Mouse (Mus musculus) forebrain, postnatal 0 days (tissue): Measurements from ENCODE around the gene Pfkfb3. TPM values are rescaled to one million over a fixed set of nuclear protein-coding genes. Genes with fewer than 3 reads are reported as not detected.

Experiments used
- ATAC-seq: fragments of 200-750 bp; cut with Nextera tagmentation; 2 replicates; pipeline ENCODE4 v1.8.0; 2017; ENCODE audit warnings: mild to moderate bottlenecking, moderate library complexity
- DNase-seq: peaks from one replicate; pipeline ENCODE4 v3.0.0-alpha.2; 2015
- H3K27ac ChIP-seq: fragments of 300-500 bp; sonication (generic); 2 replicates; pipeline ENCODE4 v1.5.1; 2014; ENCODE audit warnings: low read depth, mild to moderate bottlenecking, antibody characterized with exemption, low read length, moderate library complexity, mixed read lengths
- H3K27me3 ChIP-seq: fragments of 300-500 bp; sonication (generic); 2 replicates; pipeline ENCODE4 v1.6.1; 2014; ENCODE audit warnings: mild to moderate bottlenecking, low read length, mixed read lengths; ENCODE audit not compliant: insufficient read depth
- H3K36me3 ChIP-seq: fragments of 300-500 bp; sonication (generic); 2 replicates; pipeline ENCODE4 v1.6.1; 2014; ENCODE audit warnings: mild to moderate bottlenecking, moderate library complexity; ENCODE audit not compliant: insufficient read depth
- H3K4me1 ChIP-seq: fragments of 300-500 bp; sonication (generic); 2 replicates; pipeline ENCODE4 v1.6.1; 2014; ENCODE audit warnings: antibody characterized with exemption; ENCODE audit not compliant: insufficient read depth
- H3K4me2 ChIP-seq: fragments of 300-500 bp; sonication (generic); 2 replicates; pipeline ENCODE4 v1.6.1; 2014; ENCODE audit warnings: low read depth, mild to moderate bottlenecking, moderate library complexity
- H3K4me3 ChIP-seq: fragments of 300-500 bp; sonication (generic); 2 replicates; pipeline ENCODE4 v1.5.1; 2014; ENCODE audit warnings: low read depth, low read length, mixed read lengths
- H3K9ac ChIP-seq: fragments of 300-500 bp; sonication (generic); 2 replicates; pipeline ENCODE4 v1.6.1; 2014; ENCODE audit warnings: mild to moderate bottlenecking
- H3K9me3 ChIP-seq: fragments of 300-500 bp; sonication (generic); 2 replicates; pipeline ENCODE4 v1.6.1; 2016; ENCODE audit warnings: low read length
- CTCF ChIP-seq: sonication (generic); IDR thresholded peaks from 2 replicates; pipeline ENCODE4 v1.5.1; 2016; ENCODE audit warnings: antibody characterized with exemption, control low read depth, low read depth
- WGBS: fragments of 180-500 bp; shearing (Covaris S2); extraction: QIAGEN DNeasy Blood & Tissue Kit; methylation state at CpG from one replicate; pipeline ENCODE4 v1.1.7; 2014; 5-methylcytosine and 5-hydroxymethylcytosine counted together
- polyA plus RNA-seq: library from polyadenylated mRNA; unstranded; fragments of >200 nt; fragmentation: Nextera tagmentation; extraction: Ambion mirVana; gene quantifications from 2 replicates; pipeline ENCODE4 v1.2.1, GENCODE M21; 2015
- total RNA-seq: library from RNA; depleted of rRNA; stranded (reverse); fragments of >200 nt; gene quantifications from 2 replicates; pipeline ENCODE4 v1.2.3, GENCODE M21; 2014

The Pfkfb3 gene
- total and polyA plus RNA-seq, 2 experiments from 2014 or later = 22.5 to 28.9 TPM

- H3K4me1 ChIP-seq = peaks cover 21% of the 10 kb centered on the region
- no peak overlapping the region for H3K9ac ChIP-seq
- TF ChIP-seq CTCF = no peak
- no peak overlapping the region for H3K4me2 ChIP-seq
- peak; percentile 63 for DNase-seq
- no peak overlapping the region for H3K4me3 ChIP-seq
- H3K9me3 ChIP-seq = no peaks in the 10 kb centered on the region
- 36% methylated on average over 7 of the region's 7 CpGs for WGBS
- no peak overlapping the region for H3K27ac ChIP-seq
- no peaks in the 10 kb centered on the region for H3K27me3 ChIP-seq
- peak; percentile 77 for ATAC-seq
- peaks cover 38% of the 10 kb centered on the region for H3K36me3 ChIP-seq
These were observed 59.0 kb downstream of the Pfkfb3 start for GRCm38 (mm10) chr2:11494841-11495255.

DNA sequence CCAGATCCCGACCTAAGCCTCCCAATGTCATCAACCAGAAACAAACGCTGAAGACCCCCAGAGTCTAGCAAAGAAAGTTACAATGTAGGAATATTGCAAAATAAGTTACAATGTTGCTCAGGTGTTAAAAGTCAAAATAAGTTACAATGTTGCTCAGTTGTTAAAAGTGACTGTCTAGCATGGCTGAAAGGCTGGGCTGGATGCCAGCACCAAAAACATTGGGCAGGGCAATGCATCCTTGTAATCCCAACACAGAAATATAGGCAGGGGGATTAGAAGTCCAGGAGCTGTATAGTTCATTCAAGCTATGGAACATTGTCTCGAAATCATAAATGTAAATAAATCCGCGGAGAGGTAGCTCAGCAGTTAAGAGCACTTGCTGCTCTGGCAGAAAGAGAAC, 61.0 kb downstream of the Pfkfb3 start:
- H3K4me3 ChIP-seq = no peak overlapping the region
- H3K27ac ChIP-seq = no peak overlapping the region
- peaks cover 56% of the 10 kb centered on the region for H3K36me3 ChIP-seq
- H3K27me3 ChIP-seq = no peaks in the 10 kb centered on the region
- 94% methylated on average over 5 of the region's 5 CpGs for whole genome bisulfite sequencing
- TF ChIP-seq CTCF = no peak
- 0 out of 2 replicates have a peak, but pooled peaks cover 15% of the 10 kb centered on the region for H3K4me1 ChIP-seq
- DNase-seq (no peak), ATAC-seq (no peak)
- H3K4me2 ChIP-seq = no peak overlapping the region
- H3K9me3 ChIP-seq = no peaks in the 10 kb centered on the region
- no peak overlapping the region for H3K9ac ChIP-seq

- DNase-seq (no peak), ATAC-seq (peak; percentile 32; the same call in 1 of the 2 replicates)
- no peak overlapping the region for H3K4me3 ChIP-seq
- no peaks in the 10 kb centered on the region for H3K9me3 ChIP-seq
- H3K36me3 ChIP-seq = peaks cover 67% of the 10 kb centered on the region
- no peak for TF ChIP-seq CTCF
- WGBS = 37% methylated on average over 3 of the region's 3 CpGs
- H3K9ac ChIP-seq = no peak overlapping the region
- no peak overlapping the region for H3K27ac ChIP-seq
- no peak overlapping the region for H3K4me2 ChIP-seq
- 0 out of 2 replicates have a peak, but pooled peaks cover 6% of the 10 kb centered on the region for H3K4me1 ChIP-seq
- H3K27me3 ChIP-seq = no peaks in the 10 kb centered on the region
These were observed 62.4 kb downstream of the Pfkfb3 start for GRCm38 (mm10) chr2:11491471-11491870.

- no peaks in the 10 kb centered on the region for H3K27me3 ChIP-seq
- no peaks in the 10 kb centered on the region for H3K9me3 ChIP-seq
- no peak for DNase-seq
- H3K4me1 ChIP-seq = 0 out of 2 replicates have a peak, but pooled peaks cover 6% of the 10 kb centered on the region
- 92% methylated on average over 4 of the region's 4 CpGs for WGBS
- H3K9ac ChIP-seq = no peak overlapping the region
- no peak overlapping the region for H3K4me2 ChIP-seq
- H3K27ac ChIP-seq = no peak overlapping the region
- TF ChIP-seq CTCF = no peak
- H3K4me3 ChIP-seq = no peak overlapping the region
- no peak for ATAC-seq
- H3K36me3 ChIP-seq = peaks cover 76% of the 10 kb centered on the region
These were observed 63.3 kb downstream of the Pfkfb3 start for GRCm38 (mm10) chr2:11490554-11490953.

- Histone ChIP-seq H3K4me3 (no peak overlapping the region), H3K27ac (no peak overlapping the region), H3K36me3 (peaks cover 95% of the 10 kb centered on the region), H3K9me3 (no peaks in the 10 kb centered on the region), H3K27me3 (no peaks in the 10 kb centered on the region), H3K4me1 (no peaks in the 10 kb centered on the region), H3K4me2 (no peak overlapping the region), H3K9ac (no peak overlapping the region)
- no peak for TF ChIP-seq CTCF
- no peak for ATAC-seq
- no peak for DNase-seq
- WGBS = 90% methylated on average over 4 of the region's 4 CpGs
These were observed 70.7 kb downstream of the Pfkfb3 start for GRCm38 (mm10) chr2:11483226-11483625.

DNA sequence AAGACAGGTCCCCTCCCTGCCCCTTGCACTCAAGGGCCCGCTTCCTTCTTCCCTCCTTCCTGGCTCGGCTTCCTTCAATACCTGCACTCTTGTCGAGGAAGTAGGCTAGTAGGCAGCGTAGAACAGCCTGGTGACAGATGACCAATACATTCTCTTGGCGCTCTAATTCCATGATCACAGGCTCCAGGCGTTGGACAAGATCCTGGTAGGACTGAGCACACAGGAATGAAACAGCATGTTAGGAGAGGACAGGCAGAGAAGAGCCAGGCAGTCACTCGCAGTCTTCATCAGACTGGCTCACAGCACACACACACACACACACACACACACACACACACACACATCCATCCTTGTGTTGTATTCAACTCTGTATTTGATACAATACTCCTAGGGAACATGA, 71.5 kb downstream of the Pfkfb3 start:
- H3K4me2 ChIP-seq = no peak overlapping the region
- peaks cover 95% of the 10 kb centered on the region for H3K36me3 ChIP-seq
- no peak overlapping the region for H3K4me3 ChIP-seq
- ATAC-seq = no peak
- H3K9me3 ChIP-seq = no peaks in the 10 kb centered on the region
- no peak for TF ChIP-seq CTCF
- WGBS = 88% methylated on average over 7 of the region's 7 CpGs
- no peaks in the 10 kb centered on the region for H3K27me3 ChIP-seq
- H3K27ac ChIP-seq = no peak overlapping the region
- no peak overlapping the region for H3K9ac ChIP-seq
- DNase-seq = no peak
- no peaks in the 10 kb centered on the region for H3K4me1 ChIP-seq

GRCm38 (mm10) chr2:11478960-11479359, 74.9 kb downstream of the Pfkfb3 start:
- H3K9me3 ChIP-seq = no peaks in the 10 kb centered on the region
- H3K4me2 ChIP-seq = no peak overlapping the region
- TF ChIP-seq CTCF = no peak
- no peak for ATAC-seq
- DNase-seq = no peak
- H3K4me3 ChIP-seq = no peak overlapping the region
- H3K4me1 ChIP-seq = no peaks in the 10 kb centered on the region
- no peak overlapping the region for H3K9ac ChIP-seq
- WGBS = 91% methylated on average over 2 of the region's 2 CpGs
- no peaks in the 10 kb centered on the region for H3K27me3 ChIP-seq
- H3K27ac ChIP-seq = no peak overlapping the region
- H3K36me3 ChIP-seq = peaks cover 95% of the 10 kb centered on the region

- ATAC-seq (no peak), DNase-seq (no peak)
- no peak overlapping the region for H3K27ac ChIP-seq
- H3K4me3 ChIP-seq = no peak overlapping the region
- no peaks in the 10 kb centered on the region for H3K4me1 ChIP-seq
- H3K27me3 ChIP-seq = no peaks in the 10 kb centered on the region
- WGBS = 86% methylated on average over 7 of the region's 7 CpGs
- no peaks in the 10 kb centered on the region for H3K9me3 ChIP-seq
- no peak overlapping the region for H3K4me2 ChIP-seq
- H3K36me3 ChIP-seq = peaks cover 91% of the 10 kb centered on the region
- H3K9ac ChIP-seq = no peak overlapping the region
- TF ChIP-seq CTCF = no peak
These were observed 78.6 kb downstream of the Pfkfb3 start for GRCm38 (mm10) chr2:11475316-11475715.
